8 mouse cellular contexts compared by ENCODE assay signal in the genomic region with DNA sequence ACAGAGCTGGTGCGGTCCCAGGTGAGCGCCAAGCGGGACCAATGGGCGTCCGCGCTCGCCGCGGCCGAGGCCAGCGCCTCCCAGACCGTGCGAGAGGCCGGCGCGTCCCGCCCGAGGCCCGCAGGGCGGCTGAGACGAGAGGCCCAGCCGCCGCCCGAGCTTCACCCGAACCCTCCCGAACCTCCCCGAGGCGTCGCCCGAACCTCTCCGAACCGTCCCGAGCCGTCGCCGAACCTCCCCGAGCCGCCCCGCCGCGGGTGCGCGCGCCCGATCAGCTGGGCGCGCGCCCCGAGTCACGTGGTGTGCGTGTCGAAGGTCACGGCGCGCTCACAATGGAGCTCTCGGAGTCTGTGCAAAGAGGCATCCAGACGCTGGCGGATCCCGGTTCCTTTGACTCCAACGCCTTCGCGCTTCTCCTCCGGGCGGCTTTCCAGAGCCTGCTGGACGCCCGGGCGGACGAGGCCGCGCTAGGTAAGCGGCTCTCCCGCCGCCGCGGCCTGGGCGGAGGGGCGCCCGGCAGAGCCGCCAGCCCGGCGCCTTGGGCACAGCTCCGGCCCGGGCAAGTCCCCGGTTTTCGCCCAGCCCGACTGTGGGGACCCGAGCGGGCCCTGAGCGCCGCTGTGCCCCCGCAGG. TPM values are rescaled to one million over a fixed set of nuclear protein-coding genes. Genes with fewer than 3 reads are reported as not detected.
A peak's percentile ranks its signal among the peaks of the same experiment; 100 is the strongest.
DNase-seq lines count a peak whose midpoint lies in the region; ATAC-seq and TF ChIP-seq lines count a peak whose summit lies in the region.

A gene (plus strand): TSS at position 252 of the 633 bp plus-strand sequence.

- H3K4me1 ChIP-seq in hindbrain, embryonic 16.5 days (ENCODE audit: control insufficient read depth, insufficient read depth, low read depth, low read length) = peaks cover 6% of the 10 kb centered on the region

- H3K9me3 ChIP-seq in hindbrain, embryonic 16.5 days (ENCODE audit: control insufficient read depth, low read length) = no peaks in the 10 kb centered on the region

- no peaks in the 10 kb centered on the region for H3K27me3 ChIP-seq in hindbrain, embryonic 16.5 days (replicated peaks; ENCODE audit: control insufficient read depth, insufficient read depth, low read length)

- intact Hi-C loops in gastrocnemius, adult 2 months (cut with DNase I) = loop anchor here (5.0 to 10.0 kb wide), 3 partner anchors 85 to 617 kb away; a partner anchor contains a TSS

- WGBS in hindbrain, embryonic 16.5 days = under 1% methylated on average over 76 of the region's 91 CpGs

- TF ChIP-seq CTCF in gastrocnemius, adult 2 months (IDR thresholded peaks at IDR 0.05) = no peak

- H3K9ac ChIP-seq in hindbrain, embryonic 16.5 days (ENCODE audit: low read depth, low read length) = peak within 1 kb of the TSS; percentile 99

- DNase-seq in T-cell, adult 2 months (ENCODE audit: low spot score) = peak; percentile 88
- DNase-seq in cerebellum, postnatal 4 days (ENCODE audit: low spot score in 2 of 2) = peak; percentile 98
- DNase-seq in gastrocnemius, adult 2 months = peak; percentile 97
- peak; percentile 91 to 94 for DNase-seq in left cerebral cortex, adult 8-10 months (ENCODE audit: low spot score in 2 of 2)
- DNase-seq in right cerebral cortex, adult 18-20 months = peak; percentile 93
- peak; percentile 100 for DNase-seq in urinary bladder, adult 2 months (ENCODE audit: low spot score)

- peak within 1 kb of the TSS; percentile 94 for H3K4me3 ChIP-seq in gastrocnemius, adult 2 months
- peak within 1 kb of the TSS; percentile 93 for H3K4me3 ChIP-seq in hindbrain, embryonic 16.5 days (ENCODE audit: low read length)

- peak within 1 kb of the TSS; percentile 86 for H3K4me2 ChIP-seq in hindbrain, embryonic 16.5 days (ENCODE audit: low read length)

- peak; percentile 93 for ATAC-seq in hindbrain, embryonic 16.5 days
- peak; percentile 89 for ATAC-seq in megakaryocyte, adult 5-6 weeks (ENCODE audit: poor library complexity, severe bottlenecking)

- H3K36me3 ChIP-seq in hindbrain, embryonic 16.5 days (ENCODE audit: control insufficient read depth, insufficient read depth, low read length) = no peaks in the 10 kb centered on the region

- H3K27ac ChIP-seq in gastrocnemius, adult 2 months = peak within 1 kb of the TSS; percentile 97
- peak within 1 kb of the TSS; percentile 99 for H3K27ac ChIP-seq in hindbrain, embryonic 16.5 days (ENCODE audit: low read depth, low read length)

RNA-seq across cellular contexts. Expression of the gene that starts here (rescaled TPM):
- total RNA-seq in gastrocnemius, adult 2 months (2021) = 100 to 1,000 TPM in 1 of 2 experiments, 10 to 100 TPM in 1; 83.3 to 100 TPM
- polyA plus RNA-seq in hindbrain, embryonic 16.5 days (2015; fragmentation: Nextera tagmentation; extraction: Ambion mirVana) = 177 and 182 TPM in 2 replicates
- total RNA-seq in left cerebral cortex, adult 8-10 months (2022) = 100 to 1,000 TPM in 1 of 4 experiments, 10 to 100 TPM in 3; 85.0 to 101 (median 91.1) TPM
- 112 and 114 TPM in 2 replicates for total RNA-seq in megakaryocyte, adult 5-6 weeks (2015)
- total RNA-seq in megakaryocyte, adult 5-6 weeks (2017) = 105 and 126 TPM in 2 replicates
- 115 and 131 TPM in 2 replicates for polyA plus RNA-seq in urinary bladder, adult 2 months (2012; rRNA removed)

Comparison
In these comparisons a context has a peak if more than half of its experiments do, and no peak if none do; other contexts are left out.
1. Peak in every context shown above with its lines: DNase-seq, ATAC-seq, H3K4me3 ChIP-seq and H3K27ac ChIP-seq.